Mouse (Mus musculus): ENCODE measurements around the gene Katna1. TPM values are rescaled to one million over a fixed set of nuclear protein-coding genes. Genes with fewer than 3 reads are reported as not detected.
"Not testable (repeated sequence)": the region's sequence is repeated elsewhere in the genome, so short reads cannot be mapped to it uniquely, and the experiment has no call there.

The Katna1 gene
- polyA plus RNA-seq, 1 experiment = 2.1 TPM

DNA sequence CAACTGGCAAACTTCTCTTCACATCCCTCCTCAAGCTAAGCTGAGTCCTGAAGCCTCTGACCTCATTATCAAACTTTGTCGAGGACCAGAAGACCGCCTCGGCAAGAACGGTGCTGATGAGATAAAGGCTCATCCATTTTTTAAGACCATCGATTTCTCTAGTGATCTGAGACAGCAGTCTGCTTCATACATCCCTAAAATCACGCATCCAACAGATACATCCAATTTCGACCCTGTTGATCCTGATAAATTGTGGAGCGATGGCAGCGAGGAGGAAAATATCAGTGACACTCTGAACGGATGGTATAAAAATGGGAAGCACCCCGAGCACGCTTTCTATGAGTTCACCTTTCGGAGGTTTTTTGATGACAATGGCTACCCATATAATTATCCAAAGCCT, 13.3 kb upstream of the Katna1 start:
- TF ChIP-seq GATA1 (IDR thresholded peaks at IDR 0.05; ENCODE audit: borderline replicate concordance, low read length) = no peak
- Histone ChIP-seq H3K9me3 (no peaks in the 10 kb centered on the region), H3K4me3 (replicated peaks) (no peak overlapping the region), H3K27me3 (replicated peaks) (no peaks in the 10 kb centered on the region), H3K36me3 (replicated peaks; ENCODE audit: low read length) (peaks cover 89% of the 10 kb centered on the region), H3K4me1 (0 out of 2 replicates have a peak, but pooled peaks cover 3% of the 10 kb centered on the region)

DNA sequence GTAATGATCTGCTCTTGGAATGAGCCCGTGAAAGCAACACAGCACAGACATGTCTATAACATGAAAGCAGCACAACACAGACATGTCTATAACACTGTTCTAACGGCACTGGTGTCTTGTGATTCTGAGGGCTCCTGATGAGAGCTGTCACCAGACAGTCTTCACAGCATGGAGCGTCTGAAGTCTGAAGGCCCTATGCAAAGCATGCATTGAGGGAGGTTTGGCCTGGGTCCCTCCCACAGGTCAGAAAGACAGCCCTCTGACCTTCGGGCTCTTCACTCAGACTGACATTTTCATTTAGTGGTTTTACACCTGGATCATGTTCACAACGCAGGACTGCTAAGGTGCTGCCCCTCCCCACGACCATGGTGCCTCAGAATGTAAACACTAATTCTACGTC, 10.7 kb upstream of the Katna1 start:
- H3K36me3 ChIP-seq (replicated peaks; ENCODE audit: low read length) = peaks cover 81% of the 10 kb centered on the region
- no peaks in the 10 kb centered on the region for H3K9me3 ChIP-seq
- TF ChIP-seq GATA1 (IDR thresholded peaks at IDR 0.05; ENCODE audit: borderline replicate concordance, low read length) = no peak
- no peak for TF ChIP-seq FLI1 (IDR thresholded peaks at IDR 0.05; ENCODE audit: low read length)
- peaks cover 4% of the 10 kb centered on the region; the same call in 1 of the 2 replicates for H3K4me1 ChIP-seq
- H3K27me3 ChIP-seq (replicated peaks) = no peaks in the 10 kb centered on the region
- H3K4me3 ChIP-seq (replicated peaks) = no peak overlapping the region

DNA sequence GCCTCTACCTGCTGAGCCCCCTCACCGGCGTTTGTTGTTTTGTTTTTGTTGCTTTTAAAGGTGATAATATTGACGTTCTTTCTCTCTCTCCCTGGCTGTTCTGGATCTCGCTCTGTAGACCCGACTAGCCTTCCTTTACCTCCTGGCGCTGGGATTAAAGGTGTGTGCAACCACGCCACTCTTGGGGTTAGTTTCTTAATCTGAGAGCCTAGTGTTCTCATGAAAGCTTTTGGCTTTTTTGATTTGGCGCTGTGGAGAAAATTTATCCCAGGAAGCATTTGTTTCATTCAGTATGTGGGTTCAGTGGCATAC, 657 bp downstream of the Katna1 start:
- Histone ChIP-seq H3K4me3 (replicated peaks) (peak overlapping the region; percentile 94), H3K4me1 (peaks cover 49% of the 10 kb centered on the region), H3K9me3 (no peaks in the 10 kb centered on the region), H3K27me3 (replicated peaks) (no peaks in the 10 kb centered on the region), H3K36me3 (replicated peaks; ENCODE audit: low read length) (peaks cover 3% of the 10 kb centered on the region)
- TF ChIP-seq FLI1 (IDR thresholded peaks at IDR 0.05; ENCODE audit: low read length) = no peak

DNA sequence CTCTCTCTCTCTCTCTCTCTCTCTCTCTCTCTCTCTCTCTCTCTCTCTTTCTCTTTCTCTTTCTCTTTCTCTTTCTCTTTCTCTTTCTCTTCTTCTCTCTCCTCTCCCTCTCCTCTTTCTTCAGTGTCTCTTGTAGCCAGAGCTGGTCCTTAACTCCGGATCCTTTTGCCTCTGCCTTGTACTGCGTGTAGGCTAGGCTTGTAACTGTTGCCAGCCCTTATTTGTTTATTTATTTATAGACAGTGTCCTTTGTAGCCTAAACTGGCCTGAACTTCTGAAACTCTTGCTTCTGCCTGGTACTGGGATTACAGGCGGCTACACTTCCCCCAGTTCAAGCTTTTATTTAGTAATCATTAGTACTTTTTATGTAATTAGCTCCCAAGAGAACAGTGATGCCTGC, 1.2 kb downstream of the Katna1 start:
- Histone ChIP-seq H3K27me3 (replicated peaks) (no peaks in the 10 kb centered on the region), H3K36me3 (replicated peaks; ENCODE audit: low read length) (peaks cover 3% of the 10 kb centered on the region), H3K4me1 (peaks cover 49% of the 10 kb centered on the region), H3K4me3 (replicated peaks) (peak overlapping the region; percentile 94), H3K9me3 (no peaks in the 10 kb centered on the region)
- no peak for TF ChIP-seq FLI1 (IDR thresholded peaks at IDR 0.05; ENCODE audit: low read length)
- TF ChIP-seq GATA1 (IDR thresholded peaks at IDR 0.05; ENCODE audit: borderline replicate concordance, low read length) = no peak

DNA sequence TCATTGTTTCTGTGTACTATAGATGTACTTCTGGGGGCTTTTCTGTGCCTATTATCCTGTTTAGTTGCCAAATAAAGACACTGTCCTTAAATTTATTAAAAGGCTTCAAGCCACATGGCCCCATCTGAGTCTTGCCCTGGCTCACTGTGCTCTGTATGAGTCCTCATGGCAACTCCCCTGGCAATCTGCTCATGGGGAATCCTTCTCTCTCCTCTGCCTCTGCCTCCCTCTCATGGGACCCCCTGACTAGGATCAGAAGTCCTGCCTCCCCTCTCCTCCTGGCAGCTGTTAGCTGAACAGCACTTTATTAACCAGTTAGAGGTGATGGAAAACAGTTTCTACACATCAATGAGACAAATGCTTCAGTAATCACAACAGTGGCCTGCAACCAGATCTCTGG, 5.8 kb downstream of the Katna1 start:
- TF ChIP-seq GATA1 (IDR thresholded peaks at IDR 0.05; ENCODE audit: borderline replicate concordance, low read length) (no peak), FLI1 (IDR thresholded peaks at IDR 0.05; ENCODE audit: low read length) (no peak)
- Histone ChIP-seq H3K4me3 (replicated peaks) (no peak overlapping the region), H3K36me3 (replicated peaks; ENCODE audit: low read length) (peaks cover 3% of the 10 kb centered on the region), H3K9me3 (no peaks in the 10 kb centered on the region), H3K27me3 (replicated peaks) (no peaks in the 10 kb centered on the region), H3K4me1 (peaks cover 48% of the 10 kb centered on the region)

DNA sequence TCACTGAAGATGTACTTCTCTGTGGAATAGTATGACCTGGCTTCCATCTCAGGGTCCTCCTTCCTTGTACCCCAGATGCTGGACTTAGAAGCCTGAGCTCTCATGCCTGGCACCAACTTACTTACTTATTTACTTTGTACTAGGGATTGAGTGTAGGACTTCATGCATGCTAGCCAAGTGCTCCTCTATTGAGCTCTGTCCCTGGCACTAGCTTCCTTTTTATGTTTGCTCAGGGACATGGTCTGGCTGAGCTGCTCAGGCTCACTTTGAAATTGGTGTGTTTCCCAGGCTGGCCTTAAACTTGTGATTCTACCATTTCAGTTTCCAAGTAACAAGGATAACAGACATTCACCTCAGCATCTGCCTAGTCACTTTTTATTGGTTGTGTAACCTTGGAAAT, 11.3 kb downstream of the Katna1 start:
- no peaks in the 10 kb centered on the region for H3K9me3 ChIP-seq
- TF ChIP-seq GATA1 (IDR thresholded peaks at IDR 0.05; ENCODE audit: borderline replicate concordance, low read length) (no peak), FLI1 (IDR thresholded peaks at IDR 0.05; ENCODE audit: low read length) (no peak)
- peaks cover 31% of the 10 kb centered on the region for H3K36me3 ChIP-seq (replicated peaks; ENCODE audit: low read length)
- H3K4me3 ChIP-seq (replicated peaks) = no peak overlapping the region
- peaks cover 42% of the 10 kb centered on the region for H3K4me1 ChIP-seq
- H3K27me3 ChIP-seq (replicated peaks) = no peaks in the 10 kb centered on the region

DNA sequence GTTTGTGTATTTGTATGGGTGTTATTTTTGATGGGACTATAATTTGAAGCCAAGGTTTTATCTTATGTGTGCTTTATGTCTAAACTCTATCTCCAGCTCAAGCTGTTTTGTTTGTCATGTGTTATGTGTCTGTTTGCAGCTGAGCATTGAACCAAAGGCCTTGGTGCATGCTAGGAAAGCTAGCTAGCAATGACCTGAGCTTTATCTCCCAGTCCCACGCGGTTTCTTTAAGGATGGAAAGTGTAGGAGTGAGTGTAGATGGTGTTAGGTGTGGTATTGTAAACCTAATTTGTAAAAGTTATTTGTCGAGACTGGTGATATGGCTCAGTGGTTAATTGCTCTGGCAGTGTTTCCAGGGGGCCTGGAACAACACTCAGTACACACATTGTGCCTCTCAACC, 12.1 kb downstream of the Katna1 start:
- Histone ChIP-seq H3K4me3 (replicated peaks) (no peak overlapping the region), H3K4me1 (peaks cover 42% of the 10 kb centered on the region), H3K27me3 (replicated peaks) (no peaks in the 10 kb centered on the region), H3K36me3 (replicated peaks; ENCODE audit: low read length) (peaks cover 37% of the 10 kb centered on the region), H3K9me3 (no peaks in the 10 kb centered on the region)
- no peak for TF ChIP-seq FLI1 (IDR thresholded peaks at IDR 0.05; ENCODE audit: low read length)
- TF ChIP-seq GATA1 (IDR thresholded peaks at IDR 0.05; ENCODE audit: borderline replicate concordance, low read length) = no peak

DNA sequence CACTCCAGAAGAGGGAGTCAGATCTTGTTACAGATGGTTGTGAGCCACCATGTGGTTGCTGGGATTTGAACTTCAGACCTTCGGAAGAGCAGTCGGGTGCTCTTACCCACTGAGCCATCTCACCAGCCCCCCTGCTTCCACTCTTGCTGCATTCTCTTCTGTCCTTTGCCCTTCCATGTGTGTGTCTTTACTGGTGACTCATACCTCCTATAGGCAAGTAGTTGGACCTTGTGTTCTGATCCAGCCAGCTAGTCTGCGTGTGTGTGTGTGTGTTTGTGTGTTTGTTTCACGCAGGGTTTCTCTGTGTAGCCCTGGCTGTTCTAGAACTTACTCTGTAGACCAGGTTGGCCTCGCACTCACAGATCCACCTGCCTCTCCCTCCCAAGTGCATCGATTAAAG, 19.7 kb downstream of the Katna1 start:
- H3K27me3 ChIP-seq (replicated peaks); H3K4me1 ChIP-seq; H3K4me3 ChIP-seq (replicated peaks); H3K9me3 ChIP-seq: not testable (repeated sequence)
- H3K36me3 ChIP-seq (replicated peaks; ENCODE audit: low read length) = peaks cover 79% of the 10 kb centered on the region

DNA sequence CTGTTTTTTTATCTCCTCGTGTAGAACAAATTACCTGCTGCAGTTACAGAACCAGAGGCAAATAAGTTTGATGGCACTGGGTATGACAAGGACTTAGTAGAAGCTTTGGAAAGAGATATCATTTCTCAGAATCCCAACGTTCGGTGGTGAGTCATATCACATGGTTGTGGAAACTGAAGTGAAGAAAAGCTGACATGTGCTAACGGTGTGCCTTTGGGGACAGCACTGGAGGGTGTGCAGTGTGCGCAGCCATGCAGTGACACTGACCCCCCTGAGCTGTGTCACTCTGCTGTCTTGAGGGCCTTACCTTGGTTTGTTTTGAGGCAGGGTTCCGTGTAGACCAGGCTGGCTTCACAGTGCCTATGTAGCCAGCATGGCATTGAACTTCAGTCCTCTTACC, 23.0 kb downstream of the Katna1 start:
- Histone ChIP-seq H3K4me1 (peaks cover 4% of the 10 kb centered on the region; the same call in 1 of the 2 replicates), H3K27me3 (replicated peaks) (no peaks in the 10 kb centered on the region), H3K36me3 (replicated peaks; ENCODE audit: low read length) (peaks cover 75% of the 10 kb centered on the region), H3K4me3 (replicated peaks) (no peak overlapping the region), H3K9me3 (no peaks in the 10 kb centered on the region)
- TF ChIP-seq GATA1 (IDR thresholded peaks at IDR 0.05; ENCODE audit: borderline replicate concordance, low read length) = no peak
- TF ChIP-seq FLI1 (IDR thresholded peaks at IDR 0.05; ENCODE audit: low read length) = no peak

DNA sequence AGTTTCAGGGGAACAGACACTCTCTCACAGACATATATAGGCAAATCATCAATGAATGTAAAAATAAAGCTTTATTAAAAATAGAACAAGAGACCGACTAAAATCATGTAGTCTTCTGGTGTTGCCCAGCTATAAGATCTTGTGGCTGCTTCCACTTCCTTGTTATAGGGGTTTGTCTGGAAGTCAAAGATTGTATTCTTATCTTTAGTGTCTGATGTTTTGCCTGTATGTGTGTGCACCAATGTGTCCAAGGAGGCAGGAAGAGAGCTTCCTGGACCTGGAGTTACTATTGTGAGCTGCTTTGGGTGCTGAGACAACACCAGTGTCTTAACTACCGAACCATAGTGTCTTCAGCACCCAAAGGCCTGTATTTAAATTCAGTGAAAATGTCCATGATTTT, 31.7 kb downstream of the Katna1 start:
- Histone ChIP-seq H3K27me3 (replicated peaks) (no peaks in the 10 kb centered on the region), H3K4me3 (replicated peaks) (no peak overlapping the region), H3K9me3 (no peaks in the 10 kb centered on the region), H3K36me3 (replicated peaks; ENCODE audit: low read length) (peaks cover 81% of the 10 kb centered on the region), H3K4me1 (peaks cover 20% of the 10 kb centered on the region)
- no peak for TF ChIP-seq GATA1 (IDR thresholded peaks at IDR 0.05; ENCODE audit: borderline replicate concordance, low read length)
- no peak for TF ChIP-seq FLI1 (IDR thresholded peaks at IDR 0.05; ENCODE audit: low read length)

DNA sequence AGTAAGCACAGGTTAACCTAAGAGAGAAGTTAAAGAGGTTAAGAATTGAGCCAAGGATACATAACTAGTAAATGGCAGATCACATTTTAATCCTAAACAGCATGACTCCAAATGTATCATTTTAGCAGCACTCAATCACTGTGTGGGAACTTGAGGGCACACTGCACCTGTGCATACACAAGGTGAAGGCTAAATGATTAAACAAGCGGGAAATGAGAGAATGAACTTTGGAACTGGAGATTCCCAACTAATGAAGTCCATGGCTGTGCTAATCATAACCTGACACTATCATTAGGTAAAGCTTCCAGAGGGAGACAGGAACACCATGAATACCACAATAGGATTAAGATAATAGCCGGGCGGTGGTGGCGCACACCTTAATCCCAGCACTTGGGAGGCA, 46.5 kb downstream of the Katna1 start:
- TF ChIP-seq GATA1 (IDR thresholded peaks at IDR 0.05; ENCODE audit: borderline replicate concordance, low read length) (no peak), FLI1 (IDR thresholded peaks at IDR 0.05; ENCODE audit: low read length) (no peak)
- no peak overlapping the region for H3K4me3 ChIP-seq (replicated peaks)
- no peaks in the 10 kb centered on the region for H3K9me3 ChIP-seq
- no peaks in the 10 kb centered on the region for H3K27me3 ChIP-seq (replicated peaks)
- peaks cover 5% of the 10 kb centered on the region; the same call in 1 of the 2 replicates for H3K4me1 ChIP-seq
- peaks cover 98% of the 10 kb centered on the region for H3K36me3 ChIP-seq (replicated peaks; ENCODE audit: low read length)

Data from megakaryocyte, embryonic 14.5 days (primary cell).